Mouse (Mus musculus) CD8-positive naive resting alpha-beta T cell, adult 2 months (primary cell): Measurements from ENCODE around the gene Syt5.

Experiments
- DNase-seq, 2 experiments: peaks; one replicate each; pipeline ENCODE4 v3.0.0; 2022; ENCODE audit warnings: low read depth in 2 of 2, low spot score in 2 of 2

Syt5 gene

DNA sequence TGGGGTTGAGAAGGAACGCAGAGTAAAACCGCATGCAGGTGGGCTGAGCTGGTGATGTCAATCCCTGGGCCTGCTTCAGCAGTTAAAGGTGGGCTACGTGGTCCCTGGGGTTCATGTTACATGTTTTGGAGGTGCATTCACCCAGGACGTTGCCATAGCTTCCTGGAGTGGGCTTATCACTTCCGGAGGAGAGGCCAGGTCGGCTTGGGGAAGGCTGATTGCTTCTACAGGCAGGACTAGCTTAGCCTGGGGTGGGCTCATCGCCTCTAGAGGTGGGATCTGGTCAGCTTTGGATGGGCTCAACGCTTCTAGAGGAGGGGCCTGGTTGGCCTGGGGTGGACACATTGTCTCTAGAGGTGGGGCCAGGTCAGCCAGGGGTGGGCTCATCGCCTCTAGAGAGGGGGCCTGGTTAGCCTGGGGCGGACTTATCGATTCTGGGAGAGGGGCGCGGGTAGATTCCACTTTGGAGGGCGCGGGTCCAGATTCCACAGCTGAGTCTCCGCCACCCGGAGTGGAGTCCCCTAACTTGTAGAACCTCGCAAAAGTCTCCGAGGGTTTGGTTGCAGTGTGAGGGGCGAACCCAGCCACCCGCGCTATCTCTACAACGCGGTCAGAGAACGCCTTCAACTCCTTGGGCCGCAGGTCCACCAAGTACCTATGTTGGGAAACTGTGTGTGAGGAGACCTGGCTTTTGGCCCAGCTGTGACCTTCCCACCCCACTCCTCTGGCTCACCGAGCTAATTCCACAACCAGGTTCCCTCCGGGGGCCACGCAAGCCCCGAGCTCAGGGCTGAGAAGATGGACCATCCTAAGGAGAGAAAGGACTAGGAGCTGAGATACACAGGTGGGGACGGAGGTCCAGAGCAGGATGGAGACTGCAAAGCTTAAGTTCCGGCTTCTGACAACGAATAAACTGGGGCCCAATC is 23.9 kb downstream of the Syt5 start:
- DNase-seq: no peak

DNA sequence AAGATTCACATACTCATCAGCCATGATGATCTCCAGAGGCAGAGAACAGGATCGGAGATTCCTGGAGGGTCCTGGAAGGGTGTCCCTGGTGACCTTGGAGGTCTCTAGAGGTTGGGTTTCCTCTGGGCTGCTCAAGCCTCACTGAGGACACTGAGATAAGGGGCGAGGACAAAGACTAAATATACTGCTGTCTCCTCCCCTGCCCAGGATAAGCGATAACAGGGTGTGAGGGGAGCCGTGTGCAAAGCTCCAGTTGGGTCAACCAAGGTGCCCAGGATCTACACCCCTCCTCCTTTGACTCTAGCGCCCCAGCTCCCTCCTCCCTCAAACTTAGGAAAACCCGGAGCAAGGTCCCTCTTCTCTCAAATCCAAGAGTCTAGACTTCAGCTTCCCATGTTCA is 25.0 kb downstream of the Syt5 start:
- no peak for DNase-seq

DNA sequence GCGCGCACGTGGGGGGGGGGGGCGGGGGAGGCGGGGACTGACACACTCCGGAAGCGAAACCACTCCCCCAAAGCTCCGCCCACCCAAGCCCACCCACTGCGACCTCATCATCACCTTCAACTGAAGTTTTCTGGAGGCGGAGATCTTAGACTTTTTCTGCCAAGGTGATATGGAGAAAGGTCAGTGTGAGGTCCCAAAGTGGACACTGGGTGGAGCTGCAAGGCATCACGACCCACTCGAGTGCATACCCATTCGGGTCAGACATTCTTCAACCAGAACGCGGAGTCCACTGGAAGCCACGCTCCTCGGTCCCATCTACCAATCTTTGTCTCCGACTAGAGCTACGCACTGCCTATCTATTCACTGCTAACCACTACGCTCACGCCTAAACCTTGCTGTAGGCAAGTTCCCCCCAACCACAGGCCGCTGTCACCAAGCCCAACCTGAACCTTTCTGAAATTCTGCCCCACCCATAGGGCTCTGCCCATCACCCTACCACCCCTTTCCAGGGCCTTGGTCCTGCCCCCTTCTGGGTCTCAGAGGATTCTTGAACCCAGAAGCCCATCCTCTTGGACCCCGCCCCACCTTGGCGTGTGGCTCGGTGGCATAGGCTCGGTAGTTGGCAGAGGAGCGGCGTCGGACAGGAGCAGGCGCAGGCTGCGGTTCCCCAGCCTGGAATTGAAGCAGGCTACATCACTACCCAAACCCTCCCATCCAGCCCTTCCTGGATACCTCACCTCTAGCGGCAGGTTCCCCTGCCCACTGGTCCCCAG is 25.9 kb downstream of the Syt5 start:
- DNase-seq: no peak

- DNase-seq: no peak
Observed at GRCm38 (mm10) chr7:4518487-4518886, 28.9 kb downstream of the Syt5 start.

GRCm38 (mm10) chr7:4516332-4517050 is 30.9 kb downstream of the Syt5 start, which contains the start of gene Tnnt1:
Gene Tnnt1, minus strand, starts transcription at chr7:4516382.
- no peak for DNase-seq

DNA sequence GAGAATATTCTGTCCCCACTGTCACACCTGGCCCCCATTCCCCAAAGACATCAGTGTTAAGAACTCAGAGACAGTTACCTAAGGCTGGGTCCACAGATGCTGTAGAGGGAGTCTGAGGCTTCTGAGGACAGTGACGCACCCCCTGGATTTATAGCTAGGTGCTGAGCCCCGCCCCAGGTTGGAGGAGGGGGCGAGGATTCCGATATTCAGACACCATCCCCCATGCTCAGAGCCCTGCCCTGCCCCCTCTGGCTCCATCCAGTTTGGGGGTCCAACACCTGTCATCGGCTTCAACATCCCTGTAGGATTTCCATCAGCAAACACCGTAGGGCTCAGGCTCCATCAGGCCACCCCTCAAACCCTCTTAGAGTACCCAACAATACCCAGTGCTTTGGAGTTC is 31.5 kb downstream of the Syt5 start:
- no peak for DNase-seq

- DNase-seq: no peak
Observed at GRCm38 (mm10) chr7:4513829-4514712, 33.3 kb downstream of the Syt5 start.

DNA sequence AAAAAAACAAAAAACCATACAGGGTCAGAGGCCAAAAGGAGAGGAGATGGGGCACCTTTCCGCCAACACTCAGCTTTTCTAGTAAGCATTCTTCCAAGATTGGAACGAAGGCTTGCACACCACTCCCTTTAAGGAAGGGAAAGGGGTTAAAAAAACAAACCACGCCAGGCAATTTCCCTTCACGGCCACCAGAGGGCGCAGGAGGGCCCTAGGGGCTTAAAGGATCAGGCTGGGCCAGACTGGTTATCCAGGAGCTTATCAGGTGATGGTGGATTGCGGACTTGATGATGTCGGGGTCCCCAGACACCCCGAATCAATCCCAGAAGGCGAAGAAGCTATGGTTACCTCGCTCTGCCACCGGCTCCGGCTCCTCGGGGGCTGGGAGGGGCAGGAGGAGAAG is 34.1 kb downstream of the Syt5 start:
- peak; percentile 34 to 42 for DNase-seq

GRCm38 (mm10) chr7:4511489-4512224 is 35.7 kb downstream of the Syt5 start:
- DNase-seq: no peak

DNA sequence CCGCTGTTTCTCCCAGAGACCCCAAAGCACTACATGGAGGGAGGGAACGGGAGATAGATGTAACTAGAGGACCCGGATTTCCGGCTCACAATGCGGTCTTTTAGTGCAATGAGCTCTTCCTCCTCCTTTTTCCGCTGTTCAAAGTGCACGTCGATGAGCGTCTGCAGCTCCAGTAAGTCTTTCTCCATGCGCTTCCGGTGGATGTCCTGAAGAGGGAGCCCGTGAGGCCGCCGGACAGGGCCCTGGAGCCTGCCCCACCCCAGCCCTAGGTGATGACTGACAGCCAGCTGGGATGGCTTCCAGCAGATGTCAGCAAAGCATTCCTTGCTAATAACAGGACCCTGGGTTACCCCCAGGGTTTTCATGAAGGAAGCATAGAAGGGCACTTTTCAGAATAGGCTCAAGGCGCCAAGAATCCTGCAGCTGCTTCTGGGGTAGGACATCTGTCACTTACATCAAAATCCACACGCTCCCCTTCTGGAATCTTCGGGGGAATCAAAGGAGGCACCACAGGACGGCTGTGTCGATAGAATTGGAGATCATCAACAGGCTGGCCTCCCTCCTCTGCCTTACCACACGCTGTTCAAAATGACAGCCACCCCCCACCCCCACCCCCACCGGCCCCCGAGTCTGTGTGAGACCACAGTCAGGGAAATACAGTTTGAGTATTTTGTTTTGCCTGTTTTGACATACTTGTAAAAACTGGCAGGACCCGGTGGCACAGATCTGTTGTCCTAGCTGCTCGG is 37.3 kb downstream of the Syt5 start:
- DNase-seq: peak; percentile 55 to 73

- no peak for DNase-seq
Observed at GRCm38 (mm10) chr7:4508739-4509116, 38.6 kb downstream of the Syt5 start.

GRCm38 (mm10) chr7:4508062-4508738 is 39.1 kb downstream of the Syt5 start:
- no peak for DNase-seq

GRCm38 (mm10) chr7:4507220-4507619 is 40.1 kb downstream of the Syt5 start:
- DNase-seq: no peak

DNA sequence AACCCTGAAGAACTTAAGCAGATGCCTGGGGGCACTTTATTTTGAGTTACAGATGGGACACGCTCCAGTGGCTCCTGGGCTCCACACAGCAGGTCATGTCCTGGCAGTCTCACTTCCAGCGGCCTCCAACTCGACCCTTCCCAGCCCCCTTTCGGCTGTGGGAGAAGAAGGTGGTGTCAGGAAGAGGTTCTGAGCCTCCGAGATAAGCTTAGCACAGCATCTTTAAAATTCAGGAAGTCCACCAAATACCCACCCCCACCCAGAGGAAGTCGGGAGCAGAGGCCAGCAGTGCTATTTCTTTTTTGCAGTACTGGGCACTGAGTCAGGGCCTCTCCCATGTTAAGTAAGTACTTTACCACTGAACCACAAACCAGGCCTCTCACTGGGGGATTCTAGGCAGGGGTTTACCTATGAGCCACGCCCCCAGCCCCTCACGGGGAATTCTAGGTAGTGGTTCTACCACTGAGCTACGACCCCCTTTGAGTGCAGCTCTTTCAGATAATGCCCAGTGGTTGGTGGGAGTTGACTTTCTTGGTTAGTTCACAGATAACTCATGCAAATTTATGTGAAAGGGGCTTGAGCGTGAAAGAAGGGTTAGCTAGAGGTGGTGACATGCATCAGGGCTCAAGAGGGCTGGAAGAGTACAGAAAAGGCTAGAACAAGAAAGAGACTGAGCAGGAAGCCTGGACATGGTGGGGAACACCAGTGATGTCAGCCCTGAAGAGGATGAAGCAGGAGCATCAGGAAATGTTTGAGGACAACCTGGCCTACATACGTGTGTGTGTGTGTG is 42.5 kb downstream of the Syt5 start:
- DNase-seq: no peak

DNA sequence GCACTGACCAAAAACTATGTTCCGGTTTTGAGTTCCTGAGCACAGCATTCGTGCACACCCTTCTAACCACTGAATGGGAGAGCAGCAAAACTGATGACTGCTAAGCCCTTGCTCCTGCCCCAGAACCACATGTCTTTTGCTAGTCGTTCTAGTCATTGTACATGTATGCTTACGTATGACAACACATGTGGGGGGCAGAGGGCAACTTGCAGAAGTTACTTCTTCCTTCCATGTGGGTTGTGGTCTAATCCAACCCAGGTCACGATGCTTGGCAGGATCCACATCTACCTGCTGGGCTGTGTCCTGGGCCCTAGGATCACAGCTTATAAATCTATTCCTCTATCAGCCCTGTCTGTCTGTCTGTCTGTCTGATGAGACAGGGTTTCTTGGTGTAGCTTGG is 43.5 kb downstream of the Syt5 start:
- no peak for DNase-seq

GRCm38 (mm10) chr7:4503100-4503499 is 44.2 kb downstream of the Syt5 start:
- DNase-seq: no peak

DNA sequence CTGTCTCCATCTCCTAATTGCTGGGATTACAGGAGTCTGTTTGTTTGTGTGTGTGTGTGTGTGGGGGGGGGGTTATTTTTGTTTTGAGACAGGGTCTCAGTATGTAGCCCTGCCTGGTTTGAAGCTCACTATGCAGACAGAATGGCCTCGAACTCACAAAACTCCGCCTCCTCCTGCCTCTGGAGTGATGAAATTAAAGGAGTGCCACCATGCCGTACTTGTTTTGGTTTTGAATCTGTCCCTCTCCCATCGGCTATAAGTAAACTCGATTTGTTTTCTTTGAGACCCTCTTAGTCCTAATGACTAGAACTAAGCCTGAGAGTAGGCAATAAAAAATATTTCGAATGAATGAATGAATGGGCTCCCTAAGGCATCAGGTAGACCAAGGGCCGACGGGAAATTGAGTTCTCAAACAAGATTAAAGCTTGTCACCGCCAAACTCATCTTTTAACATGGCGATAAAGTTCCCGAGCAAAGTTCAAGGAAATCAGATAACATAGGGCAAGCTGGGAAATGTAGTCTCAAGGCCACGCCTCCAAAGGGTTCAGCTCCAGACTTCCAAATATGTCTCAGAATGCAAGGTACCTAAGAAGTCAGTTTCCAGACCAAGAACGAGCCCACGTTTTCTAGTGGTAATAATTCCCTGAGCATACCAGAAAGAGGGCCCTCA is 44.8 kb downstream of the Syt5 start:
- no peak for DNase-seq
